Mouse (Mus musculus) heart, postnatal 25 days (tissue): ENCODE measurements around the gene Gm21860. TPM values are rescaled to one million over a fixed set of nuclear protein-coding genes. Genes with fewer than 3 reads are reported as not detected.
"Not testable (repeated sequence)": the region's sequence is repeated elsewhere in the genome, so short reads cannot be mapped to it uniquely, and the experiment has no call there.

Experiments used
- DNase-seq: peaks from one replicate; pipeline ENCODE4 v3.0.0; 2022; ENCODE audit warnings: low spot score
- intact Hi-C: fragments of 180-260 bp; cut with DNase I; formaldehyde crosslinking; loops from one replicate; pipeline ENCODE4 v1.15.1; 2025
- total RNA-seq, 2 experiments: library from RNA; stranded (reverse); gene quantifications; 2 replicates each; pipeline ENCODE4 v1.2.3; 2021

The Gm21860 gene
- total RNA-seq, 2 experiments from 2014 or later: not detected

- DNase-seq, intact Hi-C loops: not testable (repeated sequence)
Measured at GRCm38 (mm10) chrY:90717496-90717895, 37.1 kb downstream of the Gm21860 start.

Other genes starting within 250 kb of the Gm21860 start
- gene Gm47283, start 29.9 kb upstream of the Gm21860 start, total RNA-seq: not detected
- gene Gm21748, start 84.4 kb upstream of the Gm21860 start, total RNA-seq: not detected